Mouse (Mus musculus) spleen, adult 18-20 months (tissue): Measurements from ENCODE around the gene Txn2.
"Not testable (repeated sequence)": the region's sequence is repeated elsewhere in the genome, so short reads cannot be mapped to it uniquely, and the experiment has no call there.

ENCODE experiments used
- DNase-seq, 2 experiments: peaks; one replicate each; pipeline ENCODE4 v3.0.0; 2022; ENCODE audit warnings: mixed read lengths in 2 of 2

The Txn2 gene

GRCm38 (mm10) chr15:77874807-77875206 lies 54.0 kb downstream of the Txn2 start:
- no peak for DNase-seq

- DNase-seq = no peak
These were observed 54.5 kb downstream of the Txn2 start for GRCm38 (mm10) chr15:77874310-77874709.

- DNase-seq = no peak
These were observed 55.2 kb downstream of the Txn2 start for GRCm38 (mm10) chr15:77873564-77873963.

- no peak for DNase-seq
These were observed 55.8 kb downstream of the Txn2 start for GRCm38 (mm10) chr15:77872996-77873395.

- DNase-seq = no peak
These were observed 60.5 kb downstream of the Txn2 start for GRCm38 (mm10) chr15:77868340-77868739.

GRCm38 (mm10) chr15:77867231-77867968 lies 61.4 kb downstream of the Txn2 start:
- DNase-seq = not testable (repeated sequence)

GRCm38 (mm10) chr15:77866583-77867220 lies 62.1 kb downstream of the Txn2 start:
- DNase-seq = no peak
